In genomic region chr13:97589626-97590025, GRCm38 (mm10) we compare ENCODE assay signal across 16 mouse cellular contexts.
"Had no signal": no experiment of that assay in that cellular context is flagged by ENCODE, and none has a peak within 500 bp of the region (broad histone marks: within the 10 kb centered on the region; RNA-seq: fewer than 3 reads in every experiment).

No protein-coding gene starts in this region.

- ATAC-seq: lung, postnatal 0 days; midbrain, embryonic 13.5 days; midbrain, embryonic 15.5 days had no signal

- H3K4me3 ChIP-seq: lung, embryonic 15.5 days; megakaryocyte, embryonic 14.5 days; midbrain, embryonic 13.5 days; midbrain, embryonic 15.5 days; neural tube, embryonic 12.5 days; stomach, embryonic 15.5 days had no signal

- H3K4me2 ChIP-seq: lung, embryonic 15.5 days; midbrain, embryonic 11.5 days; midbrain, embryonic 13.5 days; midbrain, embryonic 15.5 days; neural tube, embryonic 12.5 days; stomach, embryonic 15.5 days had no signal

- H3K9ac ChIP-seq: lung, embryonic 15.5 days; midbrain, embryonic 13.5 days; midbrain, embryonic 15.5 days; neural tube, embryonic 12.5 days; stomach, embryonic 15.5 days had no signal

- H3K36me3 ChIP-seq: lung, embryonic 15.5 days; midbrain, embryonic 13.5 days; midbrain, embryonic 15.5 days; neural tube, embryonic 12.5 days; stomach, embryonic 15.5 days had no signal

- H3K9me3 ChIP-seq: lung, embryonic 15.5 days; midbrain, embryonic 13.5 days; midbrain, embryonic 15.5 days; neural tube, embryonic 12.5 days; stomach, embryonic 15.5 days had no signal

- H3K4me1 ChIP-seq: lung, embryonic 15.5 days; midbrain, embryonic 13.5 days; midbrain, embryonic 15.5 days; neural tube, embryonic 12.5 days; stomach, embryonic 15.5 days had no signal

- DNase-seq: lung, postnatal 14 days; lung, postnatal 36 days; right cerebral cortex, postnatal 14 days; thymus, adult 2 months; thymus, postnatal 25 days; thymus, postnatal 4 days had no signal

- H3K27me3 ChIP-seq: lung, embryonic 15.5 days; midbrain, embryonic 13.5 days; midbrain, embryonic 15.5 days; neural tube, embryonic 12.5 days; stomach, embryonic 15.5 days had no signal

- H3K27ac ChIP-seq: lung, embryonic 15.5 days; macrophage; midbrain, embryonic 13.5 days; midbrain, embryonic 15.5 days; neural tube, embryonic 12.5 days; stomach, embryonic 15.5 days; stomach, postnatal 0 days had no signal
